Mouse (Mus musculus) cerebellum, postnatal 10 days (tissue): ENCODE measurements around the gene Ifitm1.

Experiments
- DNase-seq, 2 experiments: peaks; one replicate each; pipeline ENCODE4 v3.0.0; 2021; ENCODE audit warnings: mixed read lengths in 2 of 2

The Ifitm1 gene

GRCm38 (mm10) chr7:140966921-140967320, at the start of gene Ifitm1:
TSS of gene Ifitm1 (plus strand) at chr7:140967221.
- DNase-seq, result no peak

- no peak for DNase-seq
Observed at GRCm38 (mm10) chr7:140919911-140920310, 47.1 kb upstream of the Ifitm1 start.

- no peak for DNase-seq
Observed at GRCm38 (mm10) chr7:140920418-140921029, 46.5 kb upstream of the Ifitm1 start, which contains the start of gene Nlrp6. TSS of gene Nlrp6 (plus strand) at chr7:140920902.

GRCm38 (mm10) chr7:140921225-140921975, 45.6 kb upstream of the Ifitm1 start:
- DNase-seq, result no peak

- peak; percentile 94 to 95 for DNase-seq
Observed at GRCm38 (mm10) chr7:140922398-140923069, 44.5 kb upstream of the Ifitm1 start.

- no peak for DNase-seq
Observed at GRCm38 (mm10) chr7:140923070-140923775, 43.8 kb upstream of the Ifitm1 start.

GRCm38 (mm10) chr7:140927181-140927580, 39.8 kb upstream of the Ifitm1 start:
- DNase-seq, result no peak

- DNase-seq, result no peak
Observed at GRCm38 (mm10) chr7:140938436-140938835, 28.6 kb upstream of the Ifitm1 start.

GRCm38 (mm10) chr7:140938896-140939295, 28.1 kb upstream of the Ifitm1 start:
- no peak for DNase-seq

GRCm38 (mm10) chr7:140939669-140940171, 27.3 kb upstream of the Ifitm1 start:
- DNase-seq, result no peak

GRCm38 (mm10) chr7:140941222-140942051, 25.6 kb upstream of the Ifitm1 start, which contains the start of gene Pgghg:
TSS of gene Pgghg (plus strand) at chr7:140941391.
- peak; percentile 83 to 85 for DNase-seq

- DNase-seq, result no peak
Observed at GRCm38 (mm10) chr7:140942341-140942740, 24.7 kb upstream of the Ifitm1 start.

- no peak for DNase-seq
Observed at GRCm38 (mm10) chr7:140942811-140943210, 24.2 kb upstream of the Ifitm1 start.

- no peak for DNase-seq
Observed at GRCm38 (mm10) chr7:140943356-140943755, 23.7 kb upstream of the Ifitm1 start.

GRCm38 (mm10) chr7:140944236-140944635, 22.8 kb upstream of the Ifitm1 start:
- DNase-seq, result no peak

GRCm38 (mm10) chr7:140945247-140945646, 21.8 kb upstream of the Ifitm1 start:
- no peak for DNase-seq

GRCm38 (mm10) chr7:140946311-140946710, 20.7 kb upstream of the Ifitm1 start:
- DNase-seq, result no peak

- DNase-seq, result no peak
Observed at GRCm38 (mm10) chr7:140946980-140947379, 20.0 kb upstream of the Ifitm1 start.

GRCm38 (mm10) chr7:140948161-140948560, 18.9 kb upstream of the Ifitm1 start:
- DNase-seq, result no peak

- no peak for DNase-seq
Observed at GRCm38 (mm10) chr7:140949255-140949654, 17.8 kb upstream of the Ifitm1 start.

- no peak for DNase-seq
Observed at GRCm38 (mm10) chr7:140949824-140950530, 17.0 kb upstream of the Ifitm1 start, which contains the start of gene Ifitm5. TSS of gene Ifitm5 (minus strand) at chr7:140950291.
